Mouse (Mus musculus): ENCODE results near the gene Nfkbil1.

- TF ChIP-seq ZC3H11A (IDR thresholded peaks at IDR 0.05; ENCODE audit: low read depth, low read length): no peak
- TF ChIP-seq HCFC1 (IDR thresholded peaks at IDR 0.05; ENCODE audit: low read depth, low read length): no peak
Observed at GRCm38 (mm10) chr17:35225456-35225855, 10.1 kb downstream of the Nfkbil1 start.
